Comparison of ENCODE assay signal across 17 mouse cellular contexts in the genomic region with DNA sequence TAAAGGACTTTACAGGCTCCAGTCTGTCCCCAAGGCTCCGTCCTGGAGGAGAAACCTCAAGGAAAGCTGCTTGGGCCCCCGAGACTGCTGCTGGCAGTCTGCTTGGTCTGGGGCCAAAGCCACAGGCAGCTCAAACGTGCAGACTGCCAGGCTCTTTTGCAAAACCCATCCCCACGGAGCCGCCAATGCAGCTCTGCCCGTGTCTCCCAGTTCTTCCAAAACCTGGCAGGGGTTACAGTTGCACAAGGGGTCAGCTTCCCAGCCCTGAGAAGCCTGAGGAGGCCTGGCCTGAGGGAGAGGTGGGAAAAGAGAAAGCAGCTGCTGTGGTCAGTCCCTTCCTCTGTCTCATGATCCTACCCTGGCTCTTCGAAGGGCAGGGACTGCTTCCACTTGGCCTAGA. TPM values are rescaled to one million over a fixed set of nuclear protein-coding genes. Genes with fewer than 3 reads are reported as not detected.
DNase-seq lines count a peak whose midpoint lies in the region; ATAC-seq lines count a peak whose summit lies in the region.
"Had no signal": no experiment of that assay in that cellular context is flagged by ENCODE, and none has a peak within 500 bp of the region (broad histone marks: within the 10 kb centered on the region; RNA-seq: fewer than 3 reads in every experiment).

No protein-coding gene starts in this region.

- no peak for ATAC-seq in kidney, embryonic 16.5 days (ENCODE audit: low FRiP score, low TSS enrichment)
- no peak for ATAC-seq in megakaryocyte-erythroid progenitor cell, adult 5-6 weeks (replicated peaks; ENCODE audit: low FRiP score, low TSS enrichment, poor library complexity, severe bottlenecking)
- no peak for ATAC-seq in hindbrain, embryonic 14.5 days (ENCODE audit: low FRiP score)
- ATAC-seq: forebrain, embryonic 14.5 days; midbrain, embryonic 15.5 days had no signal

- peak overlapping the region; percentile 13; the same call in 1 of the 2 replicates for H3K9ac ChIP-seq in kidney, embryonic 16.5 days (replicated peaks; ENCODE audit: low read length)
- no peak overlapping the region for H3K9ac ChIP-seq in hindbrain, embryonic 14.5 days
- H3K9ac ChIP-seq: midbrain, embryonic 15.5 days had no signal

- H3K4me2 ChIP-seq in kidney, embryonic 16.5 days (replicated peaks; ENCODE audit: low read depth, low read length): no peak overlapping the region
- no peak overlapping the region for H3K4me2 ChIP-seq in hindbrain, embryonic 14.5 days (replicated peaks)
- H3K4me2 ChIP-seq: midbrain, embryonic 15.5 days had no signal

- H3K27me3 ChIP-seq in kidney, embryonic 16.5 days (ENCODE audit: insufficient read depth, low read length): no peaks in the 10 kb centered on the region
- H3K27me3 ChIP-seq in embryonic facial prominence, embryonic 10.5 days (replicated peaks; ENCODE audit: low read depth, poor library complexity, severe bottlenecking): no peaks in the 10 kb centered on the region
- H3K27me3 ChIP-seq in hindbrain, embryonic 14.5 days (ENCODE audit: control insufficient read depth, insufficient read depth, low read length): no peaks in the 10 kb centered on the region
- H3K27me3 ChIP-seq: CH12.LX; midbrain, embryonic 15.5 days had no signal

- 83% methylated on average over 7 of the region's 7 CpGs for WGBS in kidney, embryonic 16.5 days
- WGBS in embryonic facial prominence, embryonic 10.5 days: 81% methylated on average over 7 of the region's 7 CpGs
- 75% methylated on average over 7 of the region's 7 CpGs for WGBS in hindbrain, embryonic 14.5 days

- H3K36me3 ChIP-seq in kidney, embryonic 16.5 days (ENCODE audit: insufficient read depth, low read length): no peaks in the 10 kb centered on the region
- H3K36me3 ChIP-seq in embryonic facial prominence, embryonic 10.5 days (replicated peaks): peaks cover 23% of the 10 kb centered on the region
- no peaks in the 10 kb centered on the region for H3K36me3 ChIP-seq in hindbrain, embryonic 14.5 days (replicated peaks; ENCODE audit: control insufficient read depth, insufficient read depth)
- H3K36me3 ChIP-seq: midbrain, embryonic 15.5 days had no signal

- no peak overlapping the region for H3K4me3 ChIP-seq in kidney, embryonic 16.5 days (ENCODE audit: low read length)
- H3K4me3 ChIP-seq in embryonic facial prominence, embryonic 10.5 days: no peak overlapping the region
- H3K4me3 ChIP-seq in hindbrain, embryonic 14.5 days (replicated peaks; ENCODE audit: low read length): no peak overlapping the region
- H3K4me3 ChIP-seq: left cerebral cortex, adult 2 months; midbrain, embryonic 15.5 days had no signal

- no peaks in the 10 kb centered on the region for H3K9me3 ChIP-seq in kidney, embryonic 16.5 days (ENCODE audit: low read length)
- H3K9me3 ChIP-seq in embryonic facial prominence, embryonic 10.5 days: no peaks in the 10 kb centered on the region
- H3K9me3 ChIP-seq in hindbrain, embryonic 14.5 days (ENCODE audit: control insufficient read depth, low read length): no peaks in the 10 kb centered on the region
- H3K9me3 ChIP-seq: midbrain, embryonic 15.5 days had no signal

- DNase-seq in kidney, adult 18-20 months: no peak
- DNase-seq in adipocyte (ENCODE audit: low spot score): peak; percentile 64
- DNase-seq in embryonic facial prominence, embryonic 10.5 days (ENCODE audit: low spot score): no peak
- DNase-seq in skeletal muscle tissue, adult 2 months (ENCODE audit: low read depth, low spot score): peak; percentile 39
- DNase-seq in hindbrain, embryonic 14.5 days (ENCODE audit: low spot score): no peak
- DNase-seq: cerebellum, postnatal 36 days; heart, postnatal 14 days; kidney, adult 9 months; liver had no signal

- no peak overlapping the region for H3K27ac ChIP-seq in kidney, embryonic 16.5 days (ENCODE audit: low read length)
- H3K27ac ChIP-seq in embryonic facial prominence, embryonic 10.5 days (replicated peaks): peak overlapping the region; percentile 44; the same call in 1 of the 2 replicates
- H3K27ac ChIP-seq in hindbrain, embryonic 14.5 days: no peak overlapping the region
- H3K27ac ChIP-seq: left cerebral cortex, adult 2 months; macrophage; midbrain, embryonic 15.5 days had no signal

- peaks cover 18% of the 10 kb centered on the region for H3K4me1 ChIP-seq in kidney, embryonic 16.5 days (ENCODE audit: insufficient read depth, low read length)
- H3K4me1 ChIP-seq in embryonic facial prominence, embryonic 10.5 days: peaks cover 59% of the 10 kb centered on the region
- peaks cover 5% of the 10 kb centered on the region for H3K4me1 ChIP-seq in hindbrain, embryonic 14.5 days (replicated peaks; ENCODE audit: control insufficient read depth, insufficient read depth, low read length)

RNA-seq across cellular contexts. Expression of gene Arhgef16, which starts 56.1 kb away (rescaled TPM):
- 44.2 and 44.3 TPM in 2 replicates for polyA plus RNA-seq in kidney, embryonic 16.5 days (2015; fragmentation: Nextera tagmentation; extraction: Ambion mirVana)
- 9.9 and 10.3 TPM in 2 replicates for polyA plus RNA-seq in embryonic facial prominence, embryonic 10.5 days (2016; fragmentation: Nextera tagmentation; extraction: Ambion mirVana)
- total RNA-seq in megakaryocyte-erythroid progenitor cell, adult 5-6 weeks (2014; fragmentation: Nextera tagmentation): not detected in 2 replicates
- total RNA-seq in megakaryocyte-erythroid progenitor cell, adult 5-6 weeks (2017): not detected in 2 replicates
- polyA plus RNA-seq in hindbrain, embryonic 14.5 days (2014; fragmentation: Nextera tagmentation; extraction: Ambion mirVana): 1.4 and 1.5 TPM in 2 replicates
- total RNA-seq: CH12.LX; granulocyte monocyte progenitor cell, adult 5-6 weeks had no signal
- polyA plus RNA-seq: macrophage had no signal

Comparison
In these comparisons a context has a peak if more than half of its experiments do, and no peak if none do; other contexts are left out.
1. DNase-seq: peak in adipocyte (single experiment) and skeletal muscle tissue, adult 2 months (single experiment); none in kidney, adult 18-20 months (single experiment), embryonic facial prominence, embryonic 10.5 days (single experiment) and hindbrain, embryonic 14.5 days (single experiment).